Mouse (Mus musculus): ENCODE data around the gene Eml2. TPM values are rescaled to one million over a fixed set of nuclear protein-coding genes. Genes with fewer than 3 reads are reported as not detected.
A peak's percentile ranks its signal among the peaks of the same experiment; 100 is the strongest.
"Not testable (repeated sequence)": the region's sequence is repeated elsewhere in the genome, so short reads cannot be mapped to it uniquely, and the experiment has no call there.

Eml2 gene
- polyA plus RNA-seq, 1 experiment from 2014 or later: 14.2 TPM

DNA sequence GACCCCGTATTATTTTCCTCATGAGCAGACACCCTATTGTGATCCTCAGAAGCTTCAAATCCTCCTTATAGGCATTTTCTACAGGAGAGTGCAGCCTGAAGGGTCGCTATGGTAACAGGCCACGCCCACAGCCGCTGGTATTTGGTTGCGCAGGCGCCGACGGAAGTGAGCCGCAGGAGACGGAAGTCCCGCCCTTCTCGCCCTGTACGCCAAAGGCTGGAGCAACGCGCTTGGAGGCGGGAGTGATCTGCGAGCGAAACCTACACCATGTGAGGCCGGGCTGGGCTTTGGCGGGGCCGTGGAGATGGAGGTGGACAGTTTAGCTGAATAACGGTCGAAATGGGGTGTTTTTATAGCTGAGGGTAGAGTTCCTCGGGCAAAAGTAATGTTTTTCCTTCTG is 26.6 kb upstream of the Eml2 start, which contains the start of gene Snrpd2:
Snrpd2 (plus strand) TSS at position 97 of the 400 bp plus-strand sequence.
- Histone ChIP-seq H3K36me3 (peaks cover 43% of the 10 kb centered on the region), H3K27ac (peak within 1 kb of the TSS; percentile 89), H3K4me3 (peak within 1 kb of the TSS; percentile 78), H3K27me3 (ENCODE audit: insufficient read depth, poor library complexity, severe bottlenecking) (no peaks in the 10 kb centered on the region), H3K9me3 (no peaks in the 10 kb centered on the region), H3K4me1 (peaks cover 28% of the 10 kb centered on the region)
- under 1% methylated on average over 24 of the region's 24 CpGs for WGBS
- DNase-seq (ENCODE audit: low spot score): peak; percentile 98

DNA sequence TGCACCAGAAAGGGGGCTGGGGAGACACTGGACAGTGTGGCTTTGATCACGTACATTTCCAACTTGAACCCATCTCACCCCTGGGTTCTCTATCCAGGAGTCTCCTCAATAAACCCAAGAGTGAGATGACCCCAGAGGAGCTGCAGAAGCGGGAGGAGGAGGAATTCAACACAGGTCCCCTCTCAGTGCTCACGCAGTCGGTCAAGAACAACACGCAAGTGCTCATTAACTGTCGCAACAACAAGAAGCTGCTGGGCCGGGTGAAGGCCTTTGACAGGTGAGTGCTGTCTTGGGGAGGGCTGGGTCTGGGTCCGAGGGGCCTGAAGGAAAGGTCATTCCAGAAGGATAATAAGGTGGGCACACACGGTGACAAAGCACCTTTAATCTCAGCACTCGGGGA is 25.1 kb upstream of the Eml2 start:
- H3K4me3 ChIP-seq: peak overlapping the region; percentile 78; the same call in 1 of the 2 replicates
- 88% methylated on average over 10 of the region's 10 CpGs for WGBS
- not testable (repeated sequence) for H3K9me3 ChIP-seq; DNase-seq (ENCODE audit: low spot score); H3K27ac ChIP-seq; H3K27me3 ChIP-seq (ENCODE audit: insufficient read depth, poor library complexity, severe bottlenecking)
- H3K4me1 ChIP-seq: peaks cover 28% of the 10 kb centered on the region
- H3K36me3 ChIP-seq: peaks cover 48% of the 10 kb centered on the region

DNA sequence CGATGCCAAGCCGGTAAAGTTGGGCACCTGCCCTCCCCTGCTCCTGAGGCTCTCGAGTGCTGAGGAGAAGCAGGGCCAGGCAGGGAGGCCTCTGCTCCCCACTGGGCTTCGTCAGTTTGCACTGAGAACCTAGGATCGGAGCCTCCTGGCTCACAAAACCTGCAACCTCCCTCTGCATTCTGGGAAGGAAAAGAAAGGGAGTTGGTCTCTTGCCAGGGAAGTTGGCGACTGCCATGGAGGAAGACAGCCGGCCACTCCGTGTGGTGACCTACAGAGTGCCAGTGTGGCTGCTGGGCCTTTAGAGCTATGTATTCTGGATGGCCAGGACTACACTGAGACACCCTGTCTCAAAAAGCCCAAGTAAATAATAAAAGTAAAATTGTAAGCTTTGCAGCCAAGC is 21.4 kb upstream of the Eml2 start:
- H3K9me3 ChIP-seq: no peaks in the 10 kb centered on the region
- peaks cover 42% of the 10 kb centered on the region for H3K36me3 ChIP-seq
- no peak overlapping the region for H3K4me3 ChIP-seq
- no peak overlapping the region for H3K27ac ChIP-seq
- DNase-seq (ENCODE audit: low spot score): no peak
- H3K4me1 ChIP-seq: peaks cover 30% of the 10 kb centered on the region
- WGBS: 82% methylated on average over 8 of the region's 8 CpGs
- H3K27me3 ChIP-seq (ENCODE audit: insufficient read depth, poor library complexity, severe bottlenecking): peaks cover 13% of the 10 kb centered on the region

DNA sequence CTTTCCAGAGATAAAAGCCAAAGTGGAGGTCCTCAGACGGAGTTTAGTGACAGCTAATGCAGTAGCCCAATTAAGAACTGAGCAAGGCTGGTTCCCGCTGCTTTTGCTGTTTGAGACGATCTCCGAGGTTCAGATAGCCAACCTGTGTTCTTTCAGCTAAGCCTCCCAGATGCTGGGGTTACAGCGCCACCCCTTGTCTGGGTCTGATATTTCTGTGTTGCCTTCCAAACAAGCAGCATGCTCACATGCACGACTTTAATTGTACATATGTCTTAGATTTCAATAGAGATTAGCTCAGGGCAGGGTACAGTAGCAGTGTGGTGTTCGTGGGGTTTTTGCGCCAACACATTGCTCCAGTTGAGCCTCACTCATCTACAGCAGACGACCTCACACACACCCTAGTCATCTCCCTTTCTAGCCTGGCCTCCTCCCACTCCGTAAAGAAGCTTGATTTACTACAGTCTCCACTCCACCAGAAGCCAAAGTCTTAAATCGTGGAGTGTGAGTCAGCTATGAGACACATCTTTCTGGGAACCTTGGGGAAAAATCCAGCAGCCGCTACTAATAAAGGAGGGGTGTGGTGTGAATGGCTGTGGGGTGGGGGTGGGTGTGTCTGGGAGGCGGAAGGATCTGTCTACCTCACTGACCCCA is 20.3 kb upstream of the Eml2 start:
- H3K27ac ChIP-seq: no peak overlapping the region
- peaks cover 22% of the 10 kb centered on the region for H3K27me3 ChIP-seq (ENCODE audit: insufficient read depth, poor library complexity, severe bottlenecking)
- no peak overlapping the region for H3K4me3 ChIP-seq
- peaks cover 30% of the 10 kb centered on the region for H3K4me1 ChIP-seq
- no peak for DNase-seq (ENCODE audit: low spot score)
- no peaks in the 10 kb centered on the region for H3K9me3 ChIP-seq
- WGBS: 57% methylated on average over 13 of the region's 13 CpGs
- H3K36me3 ChIP-seq: peaks cover 41% of the 10 kb centered on the region

DNA sequence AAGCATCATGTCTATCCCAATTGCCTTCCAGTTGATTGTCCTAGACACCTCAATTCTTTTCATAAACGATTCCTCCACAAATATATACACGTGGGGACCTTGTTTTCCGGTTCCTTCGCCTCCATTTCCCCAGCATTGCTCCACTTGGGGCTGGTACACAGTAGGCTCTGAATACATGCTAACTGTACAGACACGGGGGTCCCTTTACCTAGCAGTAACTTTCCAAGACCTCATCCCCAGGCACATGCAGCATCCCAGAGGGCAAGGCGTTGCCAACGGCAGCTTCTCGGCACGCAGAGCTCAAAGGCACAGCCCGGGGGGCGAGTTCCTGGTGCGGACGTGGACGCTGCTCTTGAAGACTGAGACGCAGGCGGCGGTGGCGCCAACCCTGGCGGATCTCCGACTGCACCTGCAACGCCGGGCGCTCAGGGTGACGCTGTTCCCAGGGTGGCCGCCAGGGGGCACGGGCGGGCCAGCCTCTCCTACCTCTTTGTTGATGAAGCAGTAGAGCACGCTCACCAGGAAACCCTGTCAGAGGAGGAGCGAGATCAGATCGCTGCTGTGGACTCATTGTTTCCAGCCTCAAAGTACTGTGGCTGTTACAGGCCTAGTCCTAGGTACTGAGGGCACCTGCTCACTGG is 18.9 kb upstream of the Eml2 start:
- Histone ChIP-seq H3K36me3 (peaks cover 27% of the 10 kb centered on the region), H3K4me3 (peak overlapping the region; percentile 45), H3K27ac (peak overlapping the region; percentile 60; the same call in 1 of the 2 replicates), H3K27me3 (ENCODE audit: insufficient read depth, poor library complexity, severe bottlenecking) (peaks cover 27% of the 10 kb centered on the region), H3K9me3 (no peaks in the 10 kb centered on the region), H3K4me1 (peaks cover 28% of the 10 kb centered on the region)
- DNase-seq (ENCODE audit: low spot score): peak; percentile 96
- 7% methylated on average over 30 of the region's 30 CpGs for WGBS

DNA sequence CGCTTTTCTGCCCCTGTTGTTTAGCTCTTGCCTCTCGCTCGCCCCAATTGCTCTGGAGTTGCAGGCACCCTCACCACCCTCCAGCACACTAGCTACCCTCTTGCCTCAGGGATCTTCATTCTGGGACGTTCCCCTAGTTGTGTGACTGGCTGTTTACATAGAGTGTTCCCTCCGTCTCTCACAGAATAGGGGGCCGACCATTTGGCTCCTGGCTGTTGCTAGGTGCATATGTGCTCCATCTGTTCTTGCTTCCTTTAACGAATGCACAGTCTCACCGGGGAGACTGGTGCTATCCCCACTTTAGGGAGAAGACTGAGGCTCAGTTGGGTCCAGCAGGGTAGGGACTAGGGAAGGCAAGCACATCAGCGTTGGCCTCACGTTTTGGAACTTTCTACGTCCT is 17.6 kb upstream of the Eml2 start:
- Histone ChIP-seq H3K9me3 (no peaks in the 10 kb centered on the region), H3K36me3 (peaks cover 16% of the 10 kb centered on the region), H3K27ac (no peak overlapping the region), H3K27me3 (ENCODE audit: insufficient read depth, poor library complexity, severe bottlenecking) (peaks cover 39% of the 10 kb centered on the region), H3K4me1 (peaks cover 28% of the 10 kb centered on the region), H3K4me3 (no peak overlapping the region)
- DNase-seq (ENCODE audit: low spot score): no peak
- WGBS: 65% methylated on average over 11 of the region's 11 CpGs

DNA sequence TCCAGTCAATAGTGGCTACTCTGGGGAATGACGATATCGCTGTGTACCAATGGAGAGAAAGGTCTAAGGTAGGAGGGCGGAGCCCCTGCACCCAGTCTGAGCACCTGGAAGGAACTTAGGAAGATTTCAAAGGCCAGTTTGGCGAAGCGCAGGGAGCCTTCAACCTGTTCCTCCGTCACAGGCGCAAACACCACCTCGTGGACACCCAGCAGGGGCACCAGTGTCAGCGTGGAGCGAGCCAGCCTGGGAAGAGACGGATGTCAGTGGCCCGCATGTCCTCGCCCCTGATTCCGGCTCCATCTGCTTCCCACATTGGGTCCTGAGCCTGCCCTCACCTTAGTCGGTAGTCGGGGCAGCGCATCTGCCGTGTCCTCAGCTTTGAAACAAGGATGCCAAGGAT is 16.8 kb upstream of the Eml2 start:
- WGBS: 13% methylated on average over 18 of the region's 18 CpGs
- peaks cover 47% of the 10 kb centered on the region for H3K27me3 ChIP-seq (ENCODE audit: insufficient read depth, poor library complexity, severe bottlenecking)
- peaks cover 9% of the 10 kb centered on the region for H3K36me3 ChIP-seq
- DNase-seq (ENCODE audit: low spot score): no peak
- peaks cover 36% of the 10 kb centered on the region for H3K4me1 ChIP-seq
- peak overlapping the region; percentile 61 for H3K4me3 ChIP-seq
- no peaks in the 10 kb centered on the region for H3K9me3 ChIP-seq
- H3K27ac ChIP-seq: peak overlapping the region; percentile 42; the same call in 1 of the 2 replicates

DNA sequence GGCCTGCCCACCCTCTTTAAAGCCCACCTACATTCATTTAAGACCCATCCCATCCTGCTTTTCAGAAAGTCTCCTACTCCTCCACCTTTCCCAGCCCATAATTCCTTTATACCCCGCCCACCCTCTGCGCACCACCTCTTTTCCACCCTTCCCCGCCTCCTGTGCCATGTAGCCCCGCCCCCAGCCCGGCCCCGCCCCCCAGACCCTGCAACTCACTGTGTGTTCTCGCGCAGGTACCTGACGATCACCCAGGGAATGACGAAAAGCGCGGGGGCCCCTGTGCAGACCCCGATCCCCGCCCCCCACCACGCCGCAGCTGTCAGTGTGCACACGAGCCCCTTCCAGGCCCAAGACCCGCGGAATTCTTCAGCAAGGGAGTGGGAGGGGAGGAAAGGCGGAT is 16.1 kb upstream of the Eml2 start:
- under 1% methylated on average over 20 of the region's 20 CpGs for WGBS
- Histone ChIP-seq H3K27ac (peak overlapping the region; percentile 59; the same call in 1 of the 2 replicates), H3K27me3 (ENCODE audit: insufficient read depth, poor library complexity, severe bottlenecking) (peaks cover 53% of the 10 kb centered on the region), H3K36me3 (peaks cover 2% of the 10 kb centered on the region), H3K9me3 (no peaks in the 10 kb centered on the region), H3K4me1 (peaks cover 43% of the 10 kb centered on the region), H3K4me3 (peak overlapping the region; percentile 61)
- peak; percentile 92 for DNase-seq (ENCODE audit: low spot score)

DNA sequence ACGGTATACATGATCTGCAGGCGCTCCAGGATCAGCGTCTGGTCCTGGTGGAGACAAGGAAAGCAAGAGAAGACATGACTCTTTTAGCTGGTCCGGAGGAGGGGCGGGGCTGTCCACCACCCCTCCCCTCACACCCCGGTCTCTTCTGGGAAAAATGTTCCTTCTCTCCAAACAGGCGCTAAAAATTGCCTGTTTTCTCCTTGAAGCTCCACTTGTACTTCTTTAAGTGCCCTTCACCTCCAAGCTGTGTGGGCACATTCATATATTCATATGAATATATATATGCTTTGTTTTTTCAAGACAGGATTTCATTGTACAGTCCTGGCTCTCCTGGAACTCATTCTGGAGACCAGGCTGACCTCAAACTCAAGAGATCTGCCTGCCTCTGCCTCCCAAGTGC is 13.3 kb upstream of the Eml2 start:
- Histone ChIP-seq H3K4me3 (no peak overlapping the region), H3K4me1 (peaks cover 42% of the 10 kb centered on the region), H3K9me3 (no peaks in the 10 kb centered on the region), H3K27me3 (ENCODE audit: insufficient read depth, poor library complexity, severe bottlenecking) (peaks cover 53% of the 10 kb centered on the region), H3K27ac (no peak overlapping the region), H3K36me3 (peaks cover 2% of the 10 kb centered on the region; the same call in 1 of the 2 replicates)
- 70% methylated on average over 7 of the region's 7 CpGs for WGBS
- DNase-seq (ENCODE audit: low spot score): no peak

DNA sequence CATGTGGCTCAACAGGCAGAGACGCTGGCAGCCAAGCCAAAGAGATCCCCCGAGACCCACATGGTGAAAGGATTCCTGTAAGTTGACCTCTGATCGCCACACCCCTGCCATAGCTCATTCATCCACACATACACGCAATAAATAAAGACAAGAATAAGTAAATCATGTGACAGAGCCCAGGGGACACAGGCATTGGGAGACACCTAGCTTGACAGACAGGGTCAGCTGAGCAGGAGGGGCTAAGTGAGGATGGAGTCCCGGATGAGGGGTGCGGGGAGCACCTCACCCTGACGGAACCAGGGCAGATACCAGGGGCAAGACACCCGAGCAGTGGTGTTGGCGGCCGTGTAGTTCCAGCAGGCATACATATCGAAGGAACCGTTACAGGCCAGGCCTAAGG is 12.5 kb upstream of the Eml2 start:
- 27% methylated on average over 12 of the region's 12 CpGs for WGBS
- Histone ChIP-seq H3K4me3 (peak overlapping the region; percentile 40), H3K27ac (peak overlapping the region; percentile 31; the same call in 1 of the 2 replicates), H3K4me1 (peaks cover 49% of the 10 kb centered on the region), H3K36me3 (peaks cover 2% of the 10 kb centered on the region; the same call in 1 of the 2 replicates), H3K27me3 (ENCODE audit: insufficient read depth, poor library complexity, severe bottlenecking) (peaks cover 51% of the 10 kb centered on the region), H3K9me3 (no peaks in the 10 kb centered on the region)
- no peak for DNase-seq (ENCODE audit: low spot score)

DNA sequence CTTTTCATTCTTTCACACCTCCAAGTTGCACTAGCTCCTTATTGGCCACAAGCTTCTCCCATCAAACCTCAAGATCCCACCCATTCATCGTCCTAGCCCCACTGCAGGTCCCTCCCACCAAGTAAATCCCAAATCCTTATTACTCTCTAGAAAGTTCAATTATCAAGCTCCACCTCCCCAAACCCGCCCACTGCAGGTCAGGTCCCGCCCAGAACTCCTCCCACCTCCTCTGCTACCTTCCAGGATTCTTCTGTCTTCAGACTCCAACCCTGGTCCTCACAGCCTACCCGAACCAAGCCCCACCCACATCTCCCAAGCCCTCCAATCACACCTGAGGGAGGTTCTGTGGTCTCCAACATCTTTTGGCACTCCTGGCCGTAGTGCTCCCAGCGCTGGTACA is 12.0 kb upstream of the Eml2 start:
- WGBS: 2% methylated on average over 6 of the region's 6 CpGs
- peaks cover 51% of the 10 kb centered on the region for H3K4me1 ChIP-seq
- peaks cover 2% of the 10 kb centered on the region; the same call in 1 of the 2 replicates for H3K36me3 ChIP-seq
- peak overlapping the region; percentile 31; the same call in 1 of the 2 replicates for H3K27ac ChIP-seq
- DNase-seq (ENCODE audit: low spot score): peak; percentile 80
- no peaks in the 10 kb centered on the region for H3K9me3 ChIP-seq
- peak overlapping the region; percentile 40 for H3K4me3 ChIP-seq
- H3K27me3 ChIP-seq (ENCODE audit: insufficient read depth, poor library complexity, severe bottlenecking): peaks cover 46% of the 10 kb centered on the region

DNA sequence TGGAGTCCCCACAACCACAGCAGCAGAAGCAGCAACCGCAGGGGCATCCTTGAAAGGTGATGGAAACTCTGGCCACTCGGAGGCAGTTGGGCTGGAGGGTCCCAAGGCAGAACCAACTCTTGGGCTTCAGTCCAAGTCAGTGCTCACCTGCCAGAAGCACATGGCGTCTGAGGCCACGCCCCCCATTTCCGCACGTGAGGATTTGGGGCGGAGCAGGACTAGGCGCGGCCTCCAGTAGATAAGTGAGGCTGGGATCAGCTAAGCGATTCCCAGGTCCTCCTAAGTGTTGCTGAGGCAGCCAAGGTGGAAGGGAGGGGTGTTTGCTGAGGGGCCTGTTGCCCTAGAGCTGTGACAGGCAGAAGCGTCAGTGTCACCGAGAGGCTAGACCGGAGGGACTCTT is 11.2 kb upstream of the Eml2 start:
- H3K9me3 ChIP-seq: no peaks in the 10 kb centered on the region
- H3K27ac ChIP-seq: peak overlapping the region; percentile 78; the same call in 1 of the 2 replicates
- H3K27me3 ChIP-seq (ENCODE audit: insufficient read depth, poor library complexity, severe bottlenecking): peaks cover 38% of the 10 kb centered on the region
- DNase-seq (ENCODE audit: low spot score): no peak
- H3K4me3 ChIP-seq: peak overlapping the region; percentile 40
- WGBS: under 1% methylated on average over 13 of the region's 13 CpGs
- peaks cover 51% of the 10 kb centered on the region for H3K4me1 ChIP-seq
- peaks cover 2% of the 10 kb centered on the region; the same call in 1 of the 2 replicates for H3K36me3 ChIP-seq

Data from heart, embryonic 10.5 days (tissue).